Mouse (Mus musculus) 3T3-L1 (cell line): Measurements from ENCODE around the gene Tsc22d4.
"Not testable (repeated sequence)": the region's sequence is repeated elsewhere in the genome, so short reads cannot be mapped to it uniquely, and the experiment has no call there.

Experiments used
- DNase-seq: peaks from one replicate; pipeline ENCODE4 v3.0.0-alpha.2; 2015; ENCODE audit warnings: low read depth, low spot score

Tsc22d4 gene

DNA sequence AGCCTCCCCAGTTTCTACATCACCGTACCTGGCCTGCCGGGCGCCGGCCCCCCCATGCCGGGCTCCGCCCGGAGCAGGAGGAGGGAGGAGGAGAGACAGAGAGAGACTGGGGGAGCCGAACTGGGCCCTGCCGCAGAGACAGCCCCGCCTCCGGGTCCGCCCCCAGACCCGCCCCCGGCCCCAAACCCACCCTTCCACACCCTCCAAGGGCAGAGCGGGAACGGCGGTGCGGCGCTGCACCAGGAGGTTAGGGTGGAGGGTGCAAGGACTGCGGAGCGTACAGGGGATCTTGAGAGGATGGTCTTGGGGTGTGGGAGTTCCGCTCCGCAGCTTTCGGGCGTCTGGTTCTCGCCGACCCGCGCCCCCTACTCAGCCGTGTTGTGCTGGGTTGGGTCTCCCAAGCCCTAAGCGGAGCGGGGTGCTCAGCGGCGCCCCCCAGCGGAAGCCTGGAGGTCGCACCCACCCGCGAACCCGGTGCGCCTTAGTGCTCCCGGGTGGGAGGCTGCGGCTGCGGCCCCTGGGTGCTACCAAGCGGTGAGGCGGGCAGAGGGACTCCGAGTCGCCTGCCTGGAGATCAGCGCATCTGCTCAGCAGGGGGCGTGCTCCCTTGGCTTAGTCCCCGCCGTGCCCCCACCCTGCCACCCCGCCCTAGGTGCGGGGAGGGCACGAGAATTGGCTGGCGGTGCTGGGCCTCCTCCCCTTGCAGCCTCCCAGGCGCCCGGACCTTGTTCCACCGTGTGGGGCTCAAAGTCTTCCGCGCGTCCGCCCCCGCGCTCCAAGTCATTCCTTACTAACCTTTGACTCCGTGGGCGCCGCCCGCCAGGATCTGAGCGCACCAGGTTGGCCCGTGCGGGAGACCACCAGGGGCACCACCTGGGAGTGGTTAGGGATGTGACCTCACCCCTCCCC, 4.3 kb upstream of the Tsc22d4 start, which contains the start of gene Nyap1:
Gene Nyap1 (minus strand): TSS at position 585 of the 909 bp plus-strand sequence.
- DNase-seq = peak; percentile 80

DNA sequence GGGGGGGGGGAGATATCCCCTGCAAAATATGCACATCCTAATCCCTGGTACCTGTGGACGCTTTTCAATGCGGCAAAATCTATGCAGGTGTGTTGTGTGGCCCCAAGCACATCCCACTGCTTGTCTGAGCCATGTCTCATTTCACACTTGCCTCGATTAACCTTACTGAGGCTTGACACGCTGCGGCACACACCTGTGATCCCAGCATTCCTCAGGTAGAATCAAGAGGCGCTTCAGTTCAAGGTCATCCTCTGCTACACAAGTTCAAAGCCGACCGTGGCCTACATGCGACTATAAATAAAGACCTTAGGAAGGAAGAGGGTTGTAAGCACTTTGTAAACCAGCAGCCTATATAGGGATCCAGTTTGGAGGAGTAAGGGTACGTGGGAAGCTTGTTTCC, 3.5 kb upstream of the Tsc22d4 start:
- no peak for DNase-seq

DNA sequence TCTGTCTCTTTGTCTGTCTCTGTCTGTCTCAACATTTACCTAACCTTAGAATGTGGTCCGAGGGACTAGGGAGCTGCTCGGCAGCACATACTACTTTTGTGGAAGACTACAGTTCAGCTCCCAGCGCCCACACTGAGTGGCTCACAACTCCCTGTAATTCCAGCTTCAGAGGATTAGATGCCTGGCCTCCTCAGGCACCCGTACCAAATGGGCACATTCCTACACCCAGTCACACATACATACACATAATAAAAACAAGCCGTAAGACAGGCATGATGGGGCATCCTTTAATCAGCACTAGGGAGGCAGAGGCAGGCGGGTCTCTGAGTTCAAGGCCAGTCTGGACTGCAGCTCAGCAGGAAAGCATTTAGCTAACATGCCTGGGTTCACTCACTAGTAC, 2.7 kb upstream of the Tsc22d4 start:
- no peak for DNase-seq

DNA sequence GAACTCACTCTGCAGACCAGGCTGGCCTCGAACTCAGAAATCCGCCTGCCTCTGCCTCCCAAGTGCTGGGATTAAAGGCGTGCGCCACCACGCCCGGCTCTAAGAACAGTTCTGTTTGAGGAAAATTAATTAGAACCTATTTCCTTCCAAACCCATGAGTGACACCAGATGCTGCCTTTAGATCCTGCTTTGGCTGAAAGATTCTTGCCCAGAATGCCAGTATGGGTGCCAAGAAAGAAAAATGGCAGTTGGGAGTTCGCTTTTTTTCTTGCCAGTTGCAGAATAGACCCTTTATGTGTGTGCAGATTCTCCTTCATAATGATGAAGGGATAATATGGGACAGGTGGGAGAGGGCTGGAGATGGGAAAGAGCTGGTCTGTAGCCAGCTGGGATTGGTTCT, 1.3 kb upstream of the Tsc22d4 start:
- DNase-seq = no peak

DNA sequence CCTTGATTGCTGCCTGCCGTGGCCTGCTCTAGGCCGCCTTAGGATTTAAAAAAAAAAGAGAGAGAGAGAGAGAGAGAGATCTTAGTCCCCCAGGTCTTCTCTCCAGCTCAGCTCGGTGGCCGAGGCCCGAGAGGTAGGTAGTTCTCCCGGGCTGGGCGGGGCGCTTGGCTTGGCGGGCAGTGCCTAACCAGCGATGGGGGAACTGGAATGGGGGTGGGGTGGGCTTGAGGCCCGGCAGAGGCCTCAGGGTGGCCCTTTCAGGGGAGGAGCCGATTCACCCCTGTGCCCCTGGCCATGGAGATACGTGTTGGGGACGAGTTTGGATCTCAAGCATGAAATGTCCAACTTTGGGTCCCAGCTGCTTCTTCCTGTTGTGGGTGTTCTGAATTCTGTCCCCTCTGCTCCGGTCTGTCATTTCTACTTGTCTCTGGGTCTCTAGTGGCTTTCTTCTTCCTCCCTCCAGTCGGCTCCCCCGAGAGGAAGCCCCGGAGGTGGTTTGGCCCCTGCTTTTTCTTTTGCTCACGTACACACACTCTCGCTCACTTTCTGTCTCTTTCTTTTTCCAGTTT, 836 bp downstream of the Tsc22d4 start:
- peak; percentile 80 for DNase-seq

DNA sequence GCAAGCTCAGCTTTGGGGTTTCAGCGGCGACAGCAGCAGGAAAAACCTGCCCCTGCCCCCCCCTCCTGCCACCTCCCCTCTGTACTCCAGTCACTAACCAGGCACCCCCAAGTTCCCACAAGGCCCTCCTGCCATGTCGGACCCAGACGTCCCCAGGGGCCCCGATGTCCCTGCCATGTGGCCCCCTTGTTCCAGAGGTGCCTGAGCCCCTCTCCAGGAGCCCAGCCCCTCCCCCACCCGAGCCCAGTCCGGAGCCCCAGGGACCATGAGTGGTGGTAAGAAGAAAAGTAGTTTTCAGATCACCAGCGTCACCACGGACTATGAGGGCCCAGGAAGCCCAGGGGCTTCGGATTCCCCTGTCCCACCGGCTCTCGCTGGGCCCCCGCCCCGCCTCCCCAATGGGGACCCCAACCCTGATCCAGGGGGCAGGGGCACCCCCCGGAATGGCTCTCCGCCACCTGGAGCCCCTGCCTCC, 1.4 kb downstream of the Tsc22d4 start:
- peak; percentile 42 for DNase-seq

DNA sequence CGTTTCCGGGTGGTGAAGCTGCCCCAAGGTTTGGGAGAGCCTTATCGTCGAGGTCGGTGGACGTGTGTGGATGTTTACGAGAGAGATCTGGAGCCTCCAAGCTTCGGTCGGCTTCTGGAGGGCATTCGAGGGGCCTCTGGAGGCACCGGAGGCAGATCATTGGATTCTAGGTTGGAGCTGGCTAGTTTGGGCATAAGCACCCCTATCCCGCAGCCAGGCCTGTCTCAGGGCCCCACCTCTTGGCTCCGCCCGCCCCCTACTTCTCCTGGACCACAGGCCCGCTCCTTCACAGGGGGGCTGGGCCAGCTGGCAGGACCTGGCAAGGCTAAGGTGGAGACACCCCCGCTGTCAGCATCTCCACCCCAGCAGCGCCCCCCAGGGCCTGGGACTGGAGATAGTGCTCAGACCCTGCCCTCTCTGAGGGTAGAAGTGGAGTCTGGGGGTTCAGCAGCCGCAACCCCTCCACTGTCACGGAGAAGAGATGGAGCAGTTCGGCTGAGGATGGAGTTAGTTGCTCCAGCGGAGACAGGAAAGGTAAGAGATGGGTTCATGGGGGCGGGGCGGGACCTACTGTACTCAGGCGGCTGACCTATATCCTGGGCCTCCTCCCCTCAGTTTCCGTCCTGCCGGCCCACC, 1.9 kb downstream of the Tsc22d4 start:
- DNase-seq = peak; percentile 49

DNA sequence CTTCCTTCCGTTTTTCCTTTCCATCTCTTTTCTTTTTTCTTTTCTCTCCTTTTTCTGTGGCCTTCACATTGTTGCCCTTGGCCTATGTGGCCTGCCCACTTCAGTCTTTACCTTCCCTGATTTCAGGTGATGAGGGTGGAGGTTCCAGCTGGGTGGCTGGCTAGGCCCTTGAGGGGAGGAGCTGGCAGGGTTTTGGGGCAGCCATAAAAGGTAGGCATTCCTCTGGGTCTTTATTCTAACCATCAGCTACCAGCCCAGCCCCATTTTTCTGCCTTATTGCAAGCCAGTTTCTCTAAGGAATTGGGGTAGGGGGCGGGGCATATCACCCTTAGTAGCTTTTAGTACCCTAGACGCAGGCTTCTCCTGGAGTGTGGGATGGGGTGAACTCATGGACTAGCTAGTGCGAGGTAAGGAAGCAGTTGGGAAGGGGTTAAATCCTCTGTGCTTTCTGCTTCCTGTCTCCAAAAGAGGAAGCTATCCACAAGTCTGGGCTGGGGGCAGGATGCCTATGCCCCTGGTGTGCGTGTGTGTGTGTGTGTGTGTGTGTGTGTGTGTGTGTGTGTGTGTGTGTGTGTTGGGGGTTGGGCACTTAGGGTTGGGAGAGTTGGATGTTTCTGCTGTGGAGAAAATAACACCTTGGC, 2.7 kb downstream of the Tsc22d4 start:
- peak; percentile 28 for DNase-seq

DNA sequence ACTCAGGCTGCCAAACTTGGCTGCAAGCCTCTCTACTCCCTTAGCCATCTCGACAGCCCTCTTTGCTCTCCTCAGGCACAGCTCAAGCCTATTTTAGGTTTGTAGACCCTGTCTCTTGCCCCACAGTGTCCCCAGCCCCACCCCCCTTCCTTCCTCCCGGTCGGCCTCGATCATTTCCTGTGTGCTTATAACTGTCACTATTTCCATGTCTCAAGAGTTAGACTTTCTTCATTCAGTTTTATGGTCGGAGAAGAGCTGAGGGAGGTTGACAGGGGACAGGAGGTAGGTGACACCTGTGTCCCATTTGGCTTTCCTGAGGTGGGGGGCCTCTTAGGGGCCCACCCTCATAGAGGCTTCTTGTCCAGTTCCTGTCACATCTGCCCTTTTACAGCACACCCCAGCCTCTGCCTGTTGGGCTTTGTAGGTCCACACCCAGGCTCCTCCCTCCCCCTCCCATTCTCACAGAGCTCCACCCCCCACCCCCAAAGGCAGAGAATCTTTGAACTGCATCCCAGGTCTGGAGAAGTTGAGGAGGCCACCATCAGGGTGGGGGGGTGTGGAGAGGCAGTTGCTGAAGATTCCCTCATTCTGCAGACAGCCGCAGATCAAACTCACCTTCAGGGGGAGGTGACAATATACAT, 3.8 kb downstream of the Tsc22d4 start:
- no peak for DNase-seq

DNA sequence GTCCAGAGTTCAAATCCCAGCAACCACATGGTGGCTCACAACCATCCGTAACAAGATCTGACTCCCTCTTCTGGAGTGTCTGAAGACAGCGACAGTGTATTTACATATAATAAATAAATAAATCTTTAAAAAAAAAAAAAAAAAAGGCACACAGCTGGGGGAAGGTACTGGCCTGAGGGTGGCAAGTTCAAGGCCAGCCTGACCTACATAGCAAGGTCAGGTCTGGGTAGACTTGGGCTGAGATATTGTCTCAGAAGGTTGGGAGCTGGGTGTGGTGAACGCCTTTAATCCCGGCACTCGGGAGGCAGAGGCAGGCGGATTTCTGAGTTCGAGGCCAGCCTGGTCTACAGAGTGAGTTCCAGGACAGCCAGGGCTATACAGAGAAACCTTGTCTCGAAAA, 4.7 kb downstream of the Tsc22d4 start:
- DNase-seq = not testable (repeated sequence)

DNA sequence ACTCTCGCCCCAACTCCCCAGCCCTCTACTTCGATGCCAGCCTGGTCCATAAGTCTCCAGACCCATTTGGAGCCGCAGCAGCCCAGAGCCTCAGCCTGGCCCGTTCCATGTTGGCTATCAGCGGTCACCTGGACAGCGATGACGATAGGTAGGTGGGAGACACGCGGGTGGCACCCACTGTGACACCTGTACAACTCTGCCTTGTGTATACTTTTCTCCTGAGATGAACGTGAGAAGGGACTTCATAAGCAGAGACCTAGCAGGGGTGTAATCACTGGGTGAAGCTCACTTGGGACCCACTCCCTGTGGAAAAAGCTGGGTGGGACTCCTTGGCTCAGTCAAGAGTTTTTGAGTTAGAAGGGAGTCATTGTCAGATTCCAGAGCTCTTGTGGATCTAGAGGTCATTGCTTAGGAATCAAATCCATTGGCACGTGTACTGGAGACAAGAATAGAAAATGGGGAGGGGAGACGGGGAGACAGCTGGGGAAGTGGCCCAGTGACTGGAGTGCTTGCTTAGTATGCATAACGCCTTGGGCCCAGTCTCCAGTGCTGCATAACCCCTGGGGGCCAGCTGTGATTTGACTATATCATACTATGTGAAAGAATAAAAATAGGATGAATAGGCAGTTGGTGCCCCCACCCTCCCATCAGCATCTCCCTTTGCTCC, 5.8 kb downstream of the Tsc22d4 start:
- DNase-seq = no peak

DNA sequence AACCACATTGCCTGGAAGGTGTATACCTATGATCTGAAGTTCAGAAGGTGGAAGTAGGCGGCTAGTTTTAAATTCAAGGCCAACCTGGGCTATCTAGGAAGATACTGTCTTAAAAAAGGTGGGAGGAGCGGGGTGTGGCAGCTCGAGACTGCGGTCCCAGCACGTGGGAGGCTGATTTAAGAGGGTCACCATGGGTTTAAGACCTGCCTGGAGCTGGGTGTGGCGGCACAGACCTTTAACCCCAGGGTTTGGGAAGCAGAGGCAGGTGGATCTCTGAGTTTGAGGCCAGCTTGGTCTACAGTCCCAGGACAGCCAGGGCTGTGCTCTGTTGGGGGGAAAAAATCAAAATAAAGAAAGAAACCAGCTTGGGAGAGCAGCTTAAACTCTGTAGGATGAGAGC, 6.5 kb downstream of the Tsc22d4 start:
- no peak for DNase-seq

DNA sequence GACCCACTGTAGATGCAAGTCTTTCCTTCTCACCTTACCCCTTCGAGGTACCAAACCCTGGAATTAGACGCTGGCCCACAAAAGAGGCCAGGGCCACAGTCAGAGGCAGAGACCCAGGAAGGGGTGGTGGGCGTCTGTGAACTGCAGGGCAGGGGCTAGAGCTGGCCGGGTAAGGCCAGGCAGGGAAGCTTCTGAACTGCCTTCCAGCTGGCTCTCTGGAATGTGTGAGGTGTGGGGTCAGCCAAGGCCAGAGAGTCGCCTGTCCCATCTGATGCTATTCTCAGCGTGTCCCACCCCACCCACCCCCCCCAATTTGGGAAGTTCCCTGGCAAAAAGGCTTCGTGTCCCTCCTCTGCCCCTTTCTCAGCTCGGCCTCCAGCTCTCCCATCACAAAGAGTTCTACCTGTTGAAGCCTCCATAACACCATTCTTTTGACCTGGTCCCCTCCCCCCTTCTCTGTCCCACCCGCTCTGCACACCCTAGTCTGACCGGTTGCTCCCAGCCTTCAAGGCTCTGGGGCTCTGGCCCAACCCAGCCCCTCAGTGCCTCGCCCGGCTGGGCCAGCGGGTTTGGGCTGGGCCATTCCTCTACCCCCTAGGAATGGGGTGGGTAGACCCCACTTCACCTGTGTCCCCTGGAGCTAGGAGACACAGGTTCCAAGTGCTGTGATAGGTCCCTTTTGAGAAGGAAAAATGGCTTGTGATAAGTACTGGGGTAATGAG, 7.7 kb downstream of the Tsc22d4 start:
- DNase-seq = no peak

DNA sequence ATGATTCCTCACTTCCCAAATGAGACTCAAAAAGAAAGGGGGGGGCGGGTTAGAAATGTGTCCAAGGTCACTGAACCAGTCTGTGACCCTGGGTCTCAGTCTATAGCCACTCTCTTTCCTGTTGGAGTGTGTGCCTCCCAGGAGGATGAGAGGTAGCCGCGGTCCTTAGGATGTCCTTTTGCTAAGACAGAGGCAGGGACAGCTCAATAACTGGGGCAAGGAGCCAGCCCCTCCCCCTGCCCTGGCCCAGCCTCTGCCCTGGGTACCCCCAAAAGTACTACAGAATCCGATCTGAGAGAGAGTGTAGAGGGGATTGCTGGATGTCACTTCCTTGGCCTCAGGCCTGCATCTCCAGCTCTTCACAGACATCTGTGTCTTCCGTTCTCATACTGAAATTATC, 9.9 kb downstream of the Tsc22d4 start:
- no peak for DNase-seq

DNA sequence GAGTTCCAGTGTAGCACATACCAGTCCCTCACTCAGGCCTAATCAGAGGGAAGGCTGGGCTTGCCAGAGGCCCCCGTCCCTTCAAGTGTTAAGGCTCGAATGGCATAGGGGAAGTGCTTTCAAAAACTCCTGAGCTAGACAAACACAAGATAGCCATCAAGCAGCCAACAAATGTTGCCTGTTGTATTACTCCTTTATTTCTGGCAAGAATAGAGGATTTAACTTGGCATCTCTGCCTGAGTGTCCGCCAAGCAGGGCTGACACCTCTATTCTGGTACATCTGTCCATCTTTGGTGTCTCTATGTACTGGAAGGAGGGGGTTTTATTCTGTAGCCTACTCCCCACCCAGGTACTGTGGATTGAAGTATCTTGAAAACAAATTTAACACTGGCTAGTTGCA, 10.6 kb downstream of the Tsc22d4 start:
- DNase-seq = no peak

DNA sequence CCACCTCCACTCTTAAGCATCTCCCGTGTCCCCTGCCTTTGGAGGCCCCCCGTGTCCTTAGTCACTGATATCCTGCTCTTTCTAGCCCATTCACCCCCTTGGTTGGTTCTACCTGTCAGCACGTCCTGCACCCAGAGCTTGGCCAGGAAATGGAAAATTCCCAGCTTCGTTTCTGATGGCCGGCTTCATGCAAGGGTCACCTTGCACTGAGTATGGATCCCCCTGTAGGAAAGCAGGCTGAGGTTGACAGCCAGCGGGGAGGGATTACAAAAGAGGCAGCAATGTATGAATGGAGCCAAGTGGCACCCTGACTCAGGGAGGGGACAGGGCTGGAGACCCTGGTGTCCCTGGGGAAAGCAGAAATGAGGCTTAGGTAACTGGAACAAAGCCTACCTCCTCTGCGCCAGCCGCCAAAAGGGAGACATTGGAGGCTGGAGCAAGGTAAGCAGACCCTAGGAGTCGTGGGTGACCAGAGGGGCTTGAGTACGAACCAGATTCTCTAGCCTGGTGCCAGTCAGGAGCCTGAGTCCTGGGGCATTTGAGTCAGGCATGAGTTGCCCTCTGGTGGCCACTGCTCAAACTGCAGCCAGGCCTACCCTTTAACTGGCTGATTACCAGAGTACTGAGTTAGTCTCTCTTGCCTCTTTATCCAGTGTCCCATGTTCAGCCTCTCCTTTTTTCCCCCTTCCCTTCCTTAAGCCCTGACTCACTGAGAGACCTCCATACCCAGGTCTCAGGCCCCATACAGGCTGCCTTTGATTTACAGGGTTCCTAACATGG, 11.5 kb downstream of the Tsc22d4 start:
- peak; percentile 96 for DNase-seq

DNA sequence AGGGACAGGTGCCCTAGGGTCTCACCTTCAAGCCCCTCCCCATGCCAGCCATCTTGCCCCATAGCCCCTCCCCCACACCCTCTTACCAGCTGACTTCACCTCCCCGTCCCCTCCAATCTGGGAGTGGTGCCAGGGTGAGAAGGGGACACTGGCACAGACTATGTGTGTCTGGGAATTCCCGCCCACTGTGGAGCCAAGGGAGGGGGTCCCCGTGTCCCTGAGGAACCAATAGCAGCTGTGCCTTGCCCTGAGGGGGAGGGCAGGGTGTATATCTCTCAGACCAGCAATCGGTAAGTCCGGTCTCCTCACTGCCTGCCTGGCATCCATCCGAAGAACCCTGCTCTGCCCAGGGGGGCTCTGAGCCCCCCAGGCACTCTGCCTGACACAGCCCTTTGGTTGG, 12.4 kb downstream of the Tsc22d4 start:
- no peak for DNase-seq

DNA sequence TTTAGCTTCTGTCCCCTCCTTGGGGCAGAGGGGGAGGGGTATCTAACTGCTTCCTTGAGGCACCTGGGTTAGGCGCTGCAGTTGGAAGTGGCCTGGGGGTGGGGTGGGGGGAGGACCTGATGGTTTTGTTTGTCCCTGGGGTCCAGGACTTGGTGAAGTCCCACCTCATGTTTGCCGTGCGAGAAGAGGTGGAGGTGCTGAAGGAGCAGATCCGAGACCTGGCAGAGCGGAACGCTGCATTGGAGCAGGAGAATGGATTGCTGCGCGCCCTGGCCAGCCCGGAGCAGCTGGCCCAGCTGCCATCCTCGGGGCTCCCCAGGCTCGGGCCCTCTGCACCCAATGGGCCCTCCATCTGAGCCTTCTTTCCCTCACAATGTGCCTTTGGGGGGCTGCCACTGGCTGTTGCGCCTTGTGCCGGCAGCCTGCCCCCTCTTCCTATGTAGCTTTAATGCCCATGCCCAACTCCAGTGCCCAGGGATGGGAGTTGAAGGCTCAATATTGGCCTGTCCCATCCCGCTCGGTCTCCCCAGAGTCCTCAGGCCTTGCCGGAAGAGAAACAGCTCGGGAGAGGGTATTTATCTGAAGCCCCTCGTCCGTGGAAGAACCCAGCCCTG, 13.5 kb downstream of the Tsc22d4 start:
- no peak for DNase-seq

DNA sequence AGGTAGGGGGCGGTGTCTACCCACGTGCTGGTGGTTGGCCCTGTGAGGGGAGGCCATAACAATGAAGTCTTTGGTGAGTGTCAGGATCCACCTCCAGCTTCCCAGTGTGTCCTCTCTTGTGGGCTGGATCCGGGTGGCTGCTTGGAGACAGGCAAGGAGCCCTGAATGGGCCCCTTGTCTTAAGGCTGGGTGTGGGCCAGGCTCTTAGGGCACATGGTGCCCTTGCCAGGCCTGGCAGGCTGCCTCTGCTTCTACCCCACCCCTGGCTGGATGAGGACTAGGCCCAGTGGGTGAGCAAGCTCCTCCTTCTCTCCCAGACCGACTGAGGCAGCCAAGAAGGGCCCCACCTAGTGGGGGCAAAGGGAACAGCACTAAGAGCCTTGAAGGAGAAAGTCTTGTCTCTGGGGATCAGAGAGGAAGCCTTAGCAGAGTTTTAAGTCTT, 14.5 kb downstream of the Tsc22d4 start:
- DNase-seq = peak; percentile 99
